Mouse (Mus musculus) heart, adult 18-20 months (tissue): ENCODE results near the gene Pgr15l. TPM values are rescaled to one million over a fixed set of nuclear protein-coding genes. Genes with fewer than 3 reads are reported as not detected.

Experiments used
- DNase-seq, 2 experiments: peaks; one replicate each; pipeline ENCODE4 v3.0.0; 2021 to 2022; ENCODE audit warnings: mixed read lengths in 1 of 2
- long read RNA-seq, 2 experiments: library from polyadenylated mRNA; stranded (forward); transcript quantifications; one replicate each; pipeline ENCODE4 v2.0.0; 2021
- total RNA-seq, 2 experiments: library from RNA; stranded (reverse); gene quantifications; 2 replicates each; pipeline ENCODE4 v1.2.3; 2021

The Pgr15l gene
- not detected for total RNA-seq
- long read RNA-seq, experiment 1, result 0 reads
- long read RNA-seq, experiment 2, result 0 reads

- no peak for DNase-seq
Measured at GRCm38 (mm10) chrX:97072369-97072768, at the start of gene Pgr15l. Gene Pgr15l, plus strand, starts transcription at chrX:97072596.

- DNase-seq, result no peak
Measured at GRCm38 (mm10) chrX:97027540-97027939, 44.9 kb upstream of the Pgr15l start.

GRCm38 (mm10) chrX:97069816-97070215 lies 2.6 kb upstream of the Pgr15l start:
- DNase-seq, result no peak
